Mouse (Mus musculus) brain, embryonic 14.5 days (tissue): ENCODE results near the gene Vmn1r179. TPM values are rescaled to one million over a fixed set of nuclear protein-coding genes. Genes with fewer than 3 reads are reported as not detected.
"Not testable (repeated sequence)": the region's sequence is repeated elsewhere in the genome, so short reads cannot be mapped to it uniquely, and the experiment has no call there.

ENCODE experiments used
- DNase-seq: peaks from one replicate; pipeline ENCODE4 v3.0.0-alpha.2; 2011; ENCODE audit warnings: low read depth
- CTCF ChIP-seq: fragments of 200-500 bp; IDR thresholded peaks from 2 replicates; pipeline ENCODE4 v1.5.1; 2012; ENCODE audit warnings: inconsistent platforms, mild to moderate bottlenecking, moderate library complexity, borderline replicate concordance; ENCODE audit not compliant: insufficient read depth, insufficient read length; ENCODE audit errors: extremely low read depth
- POLR2A ChIP-seq: fragments of 200-500 bp; IDR thresholded peaks from 2 replicates; pipeline ENCODE4 v1.6.1; 2012; ENCODE audit warnings: mild to moderate bottlenecking, inconsistent platforms, borderline replicate concordance; ENCODE audit not compliant: poor library complexity, insufficient read depth, insufficient read length, severe bottlenecking; ENCODE audit errors: extremely low read depth
- polyA plus RNA-seq: library from polyadenylated mRNA; depleted of rRNA; stranded (reverse); fragments of >200 nt; gene quantifications from 2 replicates; pipeline ENCODE4 v1.2.3, GENCODE M21; 2012; rRNA removed

Gene Vmn1r179
- polyA plus RNA-seq: not detected in 2 replicates

DNA sequence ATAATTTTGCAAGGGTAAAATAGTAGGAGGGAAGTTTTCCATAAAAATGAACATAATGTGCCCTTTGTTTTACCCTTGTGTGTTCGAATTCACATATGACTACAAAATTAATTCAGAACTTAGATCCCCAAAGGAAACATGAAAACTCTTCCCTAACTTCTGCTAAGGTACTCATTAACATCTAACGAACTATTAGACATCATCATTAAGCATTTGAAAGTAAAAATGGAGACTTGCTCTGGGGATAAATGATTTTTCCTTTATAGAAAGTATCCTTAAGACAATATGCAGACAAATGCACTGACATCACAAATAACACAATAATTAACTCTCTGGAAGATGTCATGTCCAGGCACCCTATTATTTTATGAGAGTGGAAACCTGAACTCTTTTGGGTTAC lies at the start of gene Vmn1r179:
Gene Vmn1r179 (plus strand): TSS at position 301 of the 400 bp plus-strand sequence.
- TF ChIP-seq POLR2A: no peak
- no peak for TF ChIP-seq CTCF
- no peak for DNase-seq

GRCm38 (mm10) chr7:23891709-23892108 lies 35.1 kb upstream of the Vmn1r179 start, which contains the start of gene Vmn1r178:
Vmn1r178 (plus strand) TSS chr7:23892009.
- no peak for DNase-seq
- TF ChIP-seq CTCF (no peak), POLR2A (no peak)

DNA sequence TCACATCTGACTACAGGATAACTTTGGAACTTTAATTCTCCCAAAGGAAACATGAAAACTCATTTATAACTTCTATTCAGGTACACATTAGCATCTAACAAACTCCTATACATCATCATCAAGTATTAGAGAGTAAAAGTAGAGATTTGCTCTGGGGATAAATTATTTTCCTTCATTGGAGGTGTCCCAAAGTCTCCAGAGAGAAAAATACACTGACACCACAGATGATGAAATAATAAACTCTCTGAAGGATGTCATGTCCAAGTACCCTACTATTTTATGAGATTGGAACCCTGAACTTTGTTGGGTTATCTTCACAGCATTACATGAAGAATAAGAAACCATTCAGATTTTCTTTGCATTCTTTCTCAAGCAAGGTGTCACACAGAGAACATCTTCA lies 23.6 kb downstream of the Vmn1r179 start, which contains the start of gene Vmn1r180:
Gene Vmn1r180 (plus strand): TSS at position 301 of the 400 bp plus-strand sequence.
- DNase-seq: no peak
- TF ChIP-seq CTCF (no peak), POLR2A (no peak)

GRCm38 (mm10) chr7:23968044-23968443 lies 41.3 kb downstream of the Vmn1r179 start:
- DNase-seq: not testable (repeated sequence)

GRCm38 (mm10) chr7:23974315-23974714 lies 47.5 kb downstream of the Vmn1r179 start, which contains the start of gene Vmn1r181:
Vmn1r181 (plus strand) TSS chr7:23974615.
- not testable (repeated sequence) for DNase-seq

Other genes starting within 250 kb of the Vmn1r179 start
- not detected in 2 replicates for gene Vmn1r173, start 226.3 kb upstream of the Vmn1r179 start, polyA plus RNA-seq
- not detected in 2 replicates for gene Vmn1r174, start 174.7 kb upstream of the Vmn1r179 start, polyA plus RNA-seq
- gene Vmn1r175, start 116.3 kb upstream of the Vmn1r179 start, polyA plus RNA-seq: not detected in 2 replicates
- not detected in 2 replicates for gene Vmn1r176, start 89.6 kb upstream of the Vmn1r179 start, polyA plus RNA-seq
- not detected in 2 replicates for gene Vmn1r177, start 60.5 kb upstream of the Vmn1r179 start, polyA plus RNA-seq
- not detected in 2 replicates for gene Vmn1r178, start 35.0 kb upstream of the Vmn1r179 start, polyA plus RNA-seq
- not detected in 2 replicates for gene Vmn1r180, start 23.7 kb downstream of the Vmn1r179 start, polyA plus RNA-seq
- gene Vmn1r181, start 47.6 kb downstream of the Vmn1r179 start, polyA plus RNA-seq: not detected in 2 replicates
- not detected in 2 replicates for gene V1rd19, start 74.7 kb downstream of the Vmn1r179 start, polyA plus RNA-seq
- gene Vmn1r183, start 126.3 kb downstream of the Vmn1r179 start, polyA plus RNA-seq: not detected in 2 replicates
- 35.8 and 39.9 TPM in 2 replicates for gene Zfp180, start 154.9 kb downstream of the Vmn1r179 start, polyA plus RNA-seq
- gene Zfp112, start 185.3 kb downstream of the Vmn1r179 start, polyA plus RNA-seq: 5.7 and 6.0 TPM in 2 replicates
- 16.3 and 18.2 TPM in 2 replicates for gene Zfp235, start 207.2 kb downstream of the Vmn1r179 start, polyA plus RNA-seq
- 2.1 and 2.5 TPM in 2 replicates for gene Zfp114, start 248.1 kb downstream of the Vmn1r179 start, polyA plus RNA-seq